Mouse (Mus musculus): ENCODE measurements at regions not wholly inside any gene's neighbourhood (a gene's known extent, or its start where the extent isn't known, plus 50 kb on each side); places are given as distances from the start of the nearest gene placed in this dataset.

DNA sequence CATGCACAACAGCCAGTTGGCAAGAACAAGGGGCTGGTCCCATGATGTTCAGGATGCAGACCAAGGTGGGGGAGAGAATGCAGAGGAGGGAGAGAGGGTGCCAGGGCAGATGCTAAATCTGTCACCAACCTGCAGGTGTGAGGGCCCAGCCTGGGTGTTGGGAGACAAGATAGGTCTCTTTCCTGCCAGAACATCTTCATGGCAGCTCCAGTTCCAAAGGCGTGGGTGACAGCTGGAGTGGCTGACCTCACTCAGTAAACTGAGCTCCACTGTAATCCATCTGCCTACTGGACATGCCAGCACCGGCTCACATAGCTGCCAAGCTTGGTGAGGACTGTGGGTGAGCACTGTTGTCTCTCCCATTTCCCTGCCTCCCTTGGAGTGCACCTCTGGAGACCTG, 129.9 kb downstream of the Ndufa10 start:
- Histone ChIP-seq H3K27me3 (ENCODE audit: control insufficient read depth, insufficient read depth, low read length) (no peaks in the 10 kb centered on the region), H3K27ac (peak overlapping the region; percentile 78), H3K36me3 (ENCODE audit: control insufficient read depth, insufficient read depth, low read length) (no peaks in the 10 kb centered on the region), H3K9ac (ENCODE audit: low read depth, low read length) (no peak overlapping the region), H3K4me3 (no peak overlapping the region), H3K79me2 (replicated peaks; ENCODE audit: control insufficient read depth, insufficient read depth, low read length) (no peaks in the 10 kb centered on the region), H3K4me1 (ENCODE audit: control insufficient read depth, insufficient read depth, low read length) (peaks cover 2% of the 10 kb centered on the region; the same call in 1 of the 2 replicates)
- intact Hi-C loops (cut with DNase I): loop anchor here (5.0 to 10.0 kb wide), 3 partner anchors 94 to 329 kb away; no protein-coding TSS in a partner anchor
- 51% methylated on average over 2 of the region's 2 CpGs for WGBS
- TF ChIP-seq POLR2A (IDR thresholded peaks at IDR 0.05; ENCODE audit: insufficient read depth, low read depth, low read length) (no peak), EP300 (IDR thresholded peaks at IDR 0.05; ENCODE audit: insufficient read depth, low read depth, low read length) (peak; percentile 90)
- peak; percentile 66 to 82 for DNase-seq

GRCm38 (mm10) chr1:92343161-92343598, 130.5 kb downstream of the Ndufa10 start:
- Histone ChIP-seq H3K9ac (ENCODE audit: low read depth, low read length) (0 out of 2 replicates have a peak overlapping the region, but pooled peaks have one; percentile 41), H3K27me3 (ENCODE audit: control insufficient read depth, insufficient read depth, low read length) (no peaks in the 10 kb centered on the region), H3K36me3 (ENCODE audit: control insufficient read depth, insufficient read depth, low read length) (no peaks in the 10 kb centered on the region), H3K27ac (peak overlapping the region; percentile 78), H3K79me2 (replicated peaks; ENCODE audit: control insufficient read depth, insufficient read depth, low read length) (no peaks in the 10 kb centered on the region), H3K4me1 (ENCODE audit: control insufficient read depth, insufficient read depth, low read length) (peaks cover 2% of the 10 kb centered on the region; the same call in 1 of the 2 replicates), H3K4me3 (no peak overlapping the region)
- intact Hi-C loops (cut with DNase I): loop anchor here (5.0 to 10.0 kb wide), 3 partner anchors 94 to 328 kb away; no protein-coding TSS in a partner anchor
- 50% methylated on average over 5 of the region's 5 CpGs for WGBS
- TF ChIP-seq CTCF (IDR thresholded peaks at IDR 0.05) (no peak), EP300 (IDR thresholded peaks at IDR 0.05; ENCODE audit: insufficient read depth, low read depth, low read length) (peak; percentile 70; the same call in 1 of the 2 replicates)
- DNase-seq: peak; percentile 46 to 57

- peaks cover 4% of the 10 kb centered on the region; the same call in 1 of the 2 replicates for H3K4me1 ChIP-seq (ENCODE audit: control insufficient read depth, insufficient read depth, low read length)
- no peak overlapping the region for H3K9ac ChIP-seq (ENCODE audit: low read depth, low read length)
- H3K79me2 ChIP-seq (replicated peaks; ENCODE audit: control insufficient read depth, insufficient read depth, low read length): no peaks in the 10 kb centered on the region
- H3K27me3 ChIP-seq (ENCODE audit: control insufficient read depth, insufficient read depth, low read length): no peaks in the 10 kb centered on the region
- H3K36me3 ChIP-seq (ENCODE audit: control insufficient read depth, insufficient read depth, low read length): no peaks in the 10 kb centered on the region
- WGBS: 81% methylated on average over 12 of the region's 12 CpGs
- H3K27ac ChIP-seq: peak overlapping the region; percentile 78
- H3K4me3 ChIP-seq: no peak overlapping the region
- intact Hi-C loops (cut with DNase I): loop anchor here (5.0 to 10.0 kb wide), 3 partner anchors 95 to 327 kb away; no protein-coding TSS in a partner anchor
- TF ChIP-seq CTCF (IDR thresholded peaks at IDR 0.05) (no peak), POLR2A (IDR thresholded peaks at IDR 0.05; ENCODE audit: insufficient read depth, low read depth, low read length) (no peak), EP300 (IDR thresholded peaks at IDR 0.05; ENCODE audit: insufficient read depth, low read depth, low read length) (no peak)
- no peak for DNase-seq
Observed at GRCm38 (mm10) chr1:92341846-92342540, 131.7 kb downstream of the Ndufa10 start.

DNA sequence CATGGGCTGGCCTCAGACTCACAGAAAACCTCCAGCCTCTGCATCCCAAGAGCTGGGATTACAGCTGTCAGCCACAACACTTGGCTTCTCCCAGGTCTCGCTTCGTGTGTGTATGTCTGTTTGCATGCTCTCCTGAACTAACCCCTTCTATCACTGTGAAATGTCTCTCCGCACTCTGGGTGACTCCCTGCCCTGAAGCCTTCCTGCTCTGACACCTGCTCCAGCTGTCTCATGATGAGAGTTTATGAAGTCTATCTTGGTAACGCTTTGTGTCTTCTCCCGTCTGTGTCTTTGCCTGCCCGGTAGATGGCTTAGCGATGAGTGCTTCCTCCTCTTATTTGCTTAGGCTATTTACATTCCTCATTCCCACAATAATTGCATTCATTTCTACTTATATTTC, 133.0 kb downstream of the Ndufa10 start:
- WGBS: 80% methylated on average over 7 of the region's 7 CpGs
- no peak overlapping the region for H3K4me3 ChIP-seq
- H3K79me2 ChIP-seq (replicated peaks; ENCODE audit: control insufficient read depth, insufficient read depth, low read length): no peaks in the 10 kb centered on the region
- DNase-seq: no peak
- H3K27me3 ChIP-seq (ENCODE audit: control insufficient read depth, insufficient read depth, low read length): no peaks in the 10 kb centered on the region
- H3K9ac ChIP-seq (ENCODE audit: low read depth, low read length): no peak overlapping the region
- H3K36me3 ChIP-seq (ENCODE audit: control insufficient read depth, insufficient read depth, low read length): no peaks in the 10 kb centered on the region
- no peak for TF ChIP-seq CTCF (IDR thresholded peaks at IDR 0.05)
- TF ChIP-seq POLR2A (IDR thresholded peaks at IDR 0.05; ENCODE audit: insufficient read depth, low read depth, low read length): no peak
- TF ChIP-seq EP300 (IDR thresholded peaks at IDR 0.05; ENCODE audit: insufficient read depth, low read depth, low read length): no peak
- intact Hi-C loops (cut with DNase I): loop anchor here (5.0 to 10.0 kb wide), 3 partner anchors 97 to 326 kb away; no protein-coding TSS in a partner anchor
- peak overlapping the region; percentile 23 for H3K27ac ChIP-seq
- peaks cover 4% of the 10 kb centered on the region; the same call in 1 of the 2 replicates for H3K4me1 ChIP-seq (ENCODE audit: control insufficient read depth, insufficient read depth, low read length)

DNA sequence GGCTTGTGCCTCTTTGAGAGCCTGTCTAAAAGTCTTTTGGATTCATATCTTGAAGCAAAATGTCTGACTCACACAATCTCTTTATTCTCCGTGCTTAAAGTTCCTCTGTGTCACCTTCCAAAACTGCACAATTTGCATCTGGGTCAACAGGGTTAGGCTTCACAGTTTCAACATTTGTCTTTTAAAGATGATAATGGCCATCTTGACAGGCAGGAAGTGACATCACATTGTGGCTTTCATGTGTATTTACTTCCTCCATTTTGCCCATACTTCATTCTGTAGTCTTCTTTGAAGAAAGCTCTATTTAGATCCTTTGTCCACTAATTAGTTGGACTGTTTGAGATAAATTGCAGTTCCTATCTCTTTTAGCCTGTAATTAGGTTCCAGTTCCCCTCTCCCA, 135.1 kb downstream of the Ndufa10 start:
- Histone ChIP-seq H3K4me1 (ENCODE audit: control insufficient read depth, insufficient read depth, low read length) (peaks cover 3% of the 10 kb centered on the region; the same call in 1 of the 2 replicates), H3K27ac (no peak overlapping the region), H3K36me3 (ENCODE audit: control insufficient read depth, insufficient read depth, low read length) (no peaks in the 10 kb centered on the region), H3K79me2 (replicated peaks; ENCODE audit: control insufficient read depth, insufficient read depth, low read length) (no peaks in the 10 kb centered on the region), H3K4me3 (no peak overlapping the region), H3K9ac (ENCODE audit: low read depth, low read length) (no peak overlapping the region), H3K27me3 (ENCODE audit: control insufficient read depth, insufficient read depth, low read length) (no peaks in the 10 kb centered on the region)
- DNase-seq: no peak
- TF ChIP-seq POLR2A (IDR thresholded peaks at IDR 0.05; ENCODE audit: insufficient read depth, low read depth, low read length): no peak
- TF ChIP-seq CTCF (IDR thresholded peaks at IDR 0.05): no peak
- TF ChIP-seq EP300 (IDR thresholded peaks at IDR 0.05; ENCODE audit: insufficient read depth, low read depth, low read length): no peak
- 69% methylated on average over 1 of the region's 1 CpGs for WGBS
- intact Hi-C loops (cut with DNase I): no loop called here

DNA sequence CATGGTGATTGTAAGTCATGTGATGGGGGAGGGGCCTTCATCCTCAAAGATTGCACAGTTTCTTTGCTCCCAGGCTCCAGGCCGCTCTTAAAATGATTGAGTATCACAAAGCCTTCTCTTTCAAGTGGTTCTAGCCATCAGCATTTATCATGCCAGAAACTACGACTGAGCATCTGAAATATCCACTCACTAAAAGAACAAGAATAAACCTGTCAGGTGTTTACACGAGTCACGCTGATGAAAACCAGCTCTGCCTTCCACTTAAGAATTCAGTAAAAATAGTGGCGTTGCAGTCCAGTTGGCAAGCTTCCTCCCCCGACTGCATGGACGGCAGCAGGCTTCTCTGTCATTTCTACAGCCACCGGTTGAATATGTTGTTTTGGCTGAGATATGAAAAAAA, 136.2 kb downstream of the Ndufa10 start:
- H3K27ac ChIP-seq: 0 out of 2 replicates have a peak overlapping the region, but pooled peaks have one; percentile 0
- H3K4me3 ChIP-seq: no peak overlapping the region
- peaks cover 3% of the 10 kb centered on the region; the same call in 1 of the 2 replicates for H3K4me1 ChIP-seq (ENCODE audit: control insufficient read depth, insufficient read depth, low read length)
- H3K79me2 ChIP-seq (replicated peaks; ENCODE audit: control insufficient read depth, insufficient read depth, low read length): no peaks in the 10 kb centered on the region
- TF ChIP-seq POLR2A (IDR thresholded peaks at IDR 0.05; ENCODE audit: insufficient read depth, low read depth, low read length) (no peak), EP300 (IDR thresholded peaks at IDR 0.05; ENCODE audit: insufficient read depth, low read depth, low read length) (0 out of 2 replicates have a peak, but pooled peaks have one; percentile 63)
- H3K27me3 ChIP-seq (ENCODE audit: control insufficient read depth, insufficient read depth, low read length): no peaks in the 10 kb centered on the region
- no peak overlapping the region for H3K9ac ChIP-seq (ENCODE audit: low read depth, low read length)
- no peaks in the 10 kb centered on the region for H3K36me3 ChIP-seq (ENCODE audit: control insufficient read depth, insufficient read depth, low read length)
- intact Hi-C loops (cut with DNase I): no loop called here
- 26% methylated on average over 8 of the region's 8 CpGs for WGBS
- peak in 1 of 2 experiments; percentile 54 for DNase-seq

Data from heart, adult 2 months (tissue).